Comparison of ENCODE assay signal across 14 mouse cellular contexts in the genomic region with DNA sequence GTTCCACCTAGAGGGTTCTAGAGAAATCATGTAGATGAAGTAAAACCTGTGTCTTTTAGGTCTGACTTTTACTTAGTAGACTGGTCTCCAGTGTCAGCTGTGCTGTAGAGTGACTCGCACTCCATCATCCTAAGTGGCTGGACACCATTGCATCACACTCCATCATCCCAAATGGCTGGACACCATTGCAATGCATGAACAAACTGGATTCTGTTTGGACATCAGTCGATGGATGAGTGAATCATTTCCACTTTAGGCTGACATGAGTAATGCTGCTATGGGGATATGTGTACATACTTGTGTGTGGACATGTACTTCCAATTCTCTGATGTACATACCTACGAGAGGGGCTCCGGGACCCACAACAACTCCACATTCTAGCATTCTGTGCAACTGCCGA.
"Had no signal": no experiment of that assay in that cellular context is flagged by ENCODE, and none has a peak within 500 bp of the region (broad histone marks: within the 10 kb centered on the region; RNA-seq: fewer than 3 reads in every experiment).

No protein-coding gene starts in this region.

- DNase-seq: kidney, adult 2 months; kidney, postnatal 14 days; liver; liver, embryonic 13.5 days; liver, postnatal 0 days; right cerebral cortex, postnatal 14 days; thymus, adult 2 months; thymus, postnatal 25 days had no signal

- ATAC-seq: intestine, embryonic 16.5 days; liver, postnatal 0 days; midbrain, embryonic 16.5 days had no signal

- H3K9ac ChIP-seq: kidney, embryonic 15.5 days; liver, embryonic 13.5 days; liver, postnatal 0 days; midbrain, embryonic 12.5 days; stomach, embryonic 15.5 days had no signal

- H3K36me3 ChIP-seq: kidney, embryonic 15.5 days; liver, embryonic 13.5 days; midbrain, embryonic 12.5 days; stomach, embryonic 15.5 days had no signal

- H3K4me2 ChIP-seq: kidney, embryonic 15.5 days; liver, embryonic 13.5 days; midbrain, embryonic 12.5 days; stomach, embryonic 15.5 days had no signal

- H3K9me3 ChIP-seq: kidney, embryonic 15.5 days; liver, embryonic 13.5 days; stomach, embryonic 15.5 days had no signal

- H3K4me1 ChIP-seq: kidney, embryonic 15.5 days; liver, embryonic 13.5 days; midbrain, embryonic 12.5 days; stomach, embryonic 15.5 days had no signal

- H3K27ac ChIP-seq: kidney, embryonic 15.5 days; left cerebral cortex, adult 2 months; liver, embryonic 13.5 days; midbrain, embryonic 12.5 days; stomach, embryonic 15.5 days had no signal

- H3K4me3 ChIP-seq: kidney, embryonic 15.5 days; left cerebral cortex, adult 2 months; liver, embryonic 13.5 days; midbrain, embryonic 12.5 days; stomach, embryonic 15.5 days had no signal

- H3K27me3 ChIP-seq: kidney, embryonic 15.5 days; liver, embryonic 13.5 days; midbrain, embryonic 12.5 days; stomach, embryonic 15.5 days had no signal
